Mouse (Mus musculus) cerebellum, adult 2 months (tissue): ENCODE measurements around the gene Krt222.

Source experiments
- CTCF ChIP-seq: fragments of 200-500 bp; IDR thresholded peaks from 2 replicates; pipeline ENCODE4 v1.5.1; 2011; ENCODE audit warnings: low read depth, mild to moderate bottlenecking, control low read depth, low read length, moderate library complexity, borderline replicate concordance; ENCODE audit not compliant: insufficient read depth
- POLR2A ChIP-seq: fragments of 200-500 bp; IDR thresholded peaks from 2 replicates; pipeline ENCODE4 v1.6.1; 2011; ENCODE audit warnings: low read length, control low read depth, borderline replicate concordance; ENCODE audit not compliant: insufficient read depth

DNA sequence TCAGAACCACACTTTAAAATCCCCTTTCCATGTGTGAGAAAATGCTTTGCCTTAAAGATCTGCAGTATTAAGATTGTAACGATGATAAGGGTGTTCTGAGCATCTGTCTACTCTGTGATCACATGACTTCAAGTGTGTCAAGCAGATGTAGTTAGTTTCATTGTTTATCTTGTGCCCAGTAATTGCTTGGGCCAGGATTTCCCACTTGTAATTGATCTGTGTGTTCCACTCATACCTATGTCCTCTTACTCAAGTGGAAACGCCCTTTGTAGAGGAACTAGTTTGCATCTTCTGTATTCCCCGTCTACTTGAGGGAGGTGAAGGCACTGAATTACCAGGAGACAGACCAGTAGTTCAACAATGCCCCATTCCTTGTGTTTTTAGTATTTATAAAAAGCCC is 6.8 kb upstream of the Krt222 start:
- no peak for TF ChIP-seq CTCF
- no peak for TF ChIP-seq POLR2A
